Mouse (Mus musculus) CH12.LX (cell line): ENCODE measurements at regions not wholly inside any gene's neighbourhood (a gene's known extent, or its start where the extent isn't known, plus 50 kb on each side); places are given as distances from the start of the nearest gene placed in this dataset.

ENCODE experiments used
- DNase-seq: peaks from one replicate; pipeline ENCODE4 v3.0.0-alpha.2; 2013; ENCODE audit errors: extremely low read depth
- H3K27ac ChIP-seq: 2 replicates; pipeline ENCODE4 v1.5.1; 2012; ENCODE audit warnings: low read depth, mild to moderate bottlenecking, control low read depth, moderate library complexity; ENCODE audit not compliant: insufficient read depth
- H3K27me3 ChIP-seq: replicated peaks from 2 replicates; pipeline ENCODE3; 2012; ENCODE audit warnings: inconsistent platforms
- H3K36me3 ChIP-seq, 2 experiments: replicated peaks in 1 of 2; 2 replicates each; pipeline versions ENCODE3 to v1.6.1; 2012; ENCODE audit warnings: inconsistent platforms in 1 of 2, low read length in 1 of 2, mild to moderate bottlenecking in 1 of 2, mixed read lengths in 1 of 2, moderate library complexity in 1 of 2; ENCODE audit not compliant: control insufficient read depth in 1 of 2, insufficient read depth in 1 of 2
- H3K4me1 ChIP-seq, 2 experiments: 2 replicates each; pipeline ENCODE4 v1.6.1; 2012; ENCODE audit warnings: inconsistent platforms in 1 of 2, moderate library complexity in 1 of 2; ENCODE audit not compliant: insufficient read depth in 2 of 2, control insufficient read depth in 1 of 2
- H3K4me2 ChIP-seq: 2 replicates; pipeline ENCODE4 v1.6.1; 2012; ENCODE audit warnings: low read depth, mild to moderate bottlenecking, control low read depth; ENCODE audit not compliant: poor library complexity, insufficient read depth, severe bottlenecking
- H3K4me3 ChIP-seq, 3 experiments: fragments of 150-350 bp in 1 of 3; sonication (generic) in 1 of 3; replicated peaks in 1 of 3; 2 replicates each; pipeline versions ENCODE3 to v1.5.1; 2011 to 2012; ENCODE audit warnings: low read depth in 2 of 3, low read length in 2 of 3, mild to moderate bottlenecking in 2 of 3, moderate library complexity in 2 of 3, control low read depth in 1 of 3, improper control_type of control experiment in 1 of 3, inconsistent platforms in 1 of 3, mixed read lengths in 1 of 3; ENCODE audit not compliant: poor library complexity in 1 of 3
- H3K79me2 ChIP-seq: replicated peaks from 2 replicates; pipeline ENCODE4 v1.6.1; 2012; ENCODE audit warnings: mild to moderate bottlenecking, moderate library complexity; ENCODE audit not compliant: control insufficient read depth, poor library complexity, insufficient read depth, severe bottlenecking; ENCODE audit errors: extremely low read depth
- H3K9ac ChIP-seq: 2 replicates; pipeline ENCODE4 v1.6.1; 2012; ENCODE audit warnings: low read depth, mild to moderate bottlenecking, control low read depth, moderate library complexity; ENCODE audit not compliant: insufficient read depth
- H3K9me3 ChIP-seq: replicated peaks from 2 replicates; pipeline ENCODE3; 2012; ENCODE audit warnings: low read length, inconsistent platforms, mixed read lengths
- BHLHE40 ChIP-seq: IDR thresholded peaks from 2 replicates; pipeline ENCODE4 v1.6.1; 2011; ENCODE audit warnings: mild to moderate bottlenecking, low read depth, low read length, improper control_type of control experiment
- CHD1 ChIP-seq: IDR thresholded peaks from 2 replicates; pipeline ENCODE4 v1.6.1; 2012; ENCODE audit warnings: low read depth, low read length, improper control_type of control experiment, inconsistent platforms
- E2F4 ChIP-seq: IDR thresholded peaks from 2 replicates; pipeline ENCODE4 v1.6.1; 2011; ENCODE audit warnings: low read depth, low read length, improper control_type of control experiment; ENCODE audit not compliant: insufficient replicate concordance
- EP300 ChIP-seq: IDR thresholded peaks from 2 replicates; pipeline ENCODE4 v1.6.1; 2011; ENCODE audit warnings: low read length, improper control_type of control experiment
- ETS1 ChIP-seq: conservative IDR thresholded peaks from 2 replicates; pipeline ENCODE4 v1.6.1; 2012; ENCODE audit warnings: low read depth, mild to moderate bottlenecking, inconsistent platforms, low read length, improper control_type of control experiment, moderate library complexity
- GABPA ChIP-seq: IDR thresholded peaks from 2 replicates; pipeline ENCODE4 v1.6.1; 2012; ENCODE audit warnings: low read depth, low read length, improper control_type of control experiment, inconsistent platforms; ENCODE audit not compliant: insufficient replicate concordance
- HCFC1 ChIP-seq: IDR thresholded peaks from 2 replicates; pipeline ENCODE4 v1.6.1; 2012; ENCODE audit warnings: low read depth, mild to moderate bottlenecking, inconsistent platforms, low read length, improper control_type of control experiment
- JUN ChIP-seq: IDR thresholded peaks from 2 replicates; pipeline ENCODE4 v1.6.1; 2011; ENCODE audit warnings: low read depth, mild to moderate bottlenecking, low read length, improper control_type of control experiment, moderate library complexity; ENCODE audit not compliant: insufficient read depth
- KAT2A ChIP-seq: IDR thresholded peaks from 2 replicates; pipeline ENCODE4 v1.6.1; 2012; ENCODE audit warnings: low read length, improper control_type of control experiment, inconsistent platforms; ENCODE audit not compliant: insufficient replicate concordance
- MAFK ChIP-seq: IDR thresholded peaks from 2 replicates; pipeline ENCODE4 v1.6.1; 2011; ENCODE audit warnings: low read length, improper control_type of control experiment; ENCODE audit not compliant: insufficient replicate concordance
- MAX ChIP-seq: IDR thresholded peaks from 2 replicates; pipeline ENCODE4 v1.6.1; 2011; ENCODE audit warnings: low read length, improper control_type of control experiment
- MAZ ChIP-seq: IDR thresholded peaks from 2 replicates; pipeline ENCODE4 v1.6.1; 2012; ENCODE audit warnings: low read depth, mild to moderate bottlenecking, inconsistent platforms, low read length, improper control_type of control experiment, moderate library complexity
- MEF2A ChIP-seq: IDR thresholded peaks from 2 replicates; pipeline ENCODE4 v1.6.1; 2014; ENCODE audit warnings: low read depth, mild to moderate bottlenecking, inconsistent platforms, low read length, improper control_type of control experiment, borderline replicate concordance
- MXI1 ChIP-seq: IDR thresholded peaks from 2 replicates; pipeline ENCODE4 v1.6.1; 2011; ENCODE audit warnings: mild to moderate bottlenecking, low read depth, low read length, improper control_type of control experiment
- MYC ChIP-seq: IDR thresholded peaks from 2 replicates; pipeline ENCODE4 v1.6.1; 2011; ENCODE audit warnings: low read depth, mild to moderate bottlenecking, improper control_type of control experiment, low read length
- NELFE ChIP-seq: IDR thresholded peaks from 2 replicates; pipeline ENCODE4 v1.6.1; 2011; ENCODE audit warnings: low read depth, low read length, improper control_type of control experiment
- NRF1 ChIP-seq: IDR thresholded peaks from 2 replicates; pipeline ENCODE4 v1.6.1; 2014; ENCODE audit warnings: low read depth, mild to moderate bottlenecking, inconsistent platforms, low read length, improper control_type of control experiment, moderate library complexity
- PAX5 ChIP-seq: IDR thresholded peaks from 2 replicates; pipeline ENCODE4 v1.6.1; 2012; ENCODE audit warnings: low read length, inconsistent platforms, mixed read lengths
- POLR2A ChIP-seq: IDR thresholded peaks from 2 replicates; pipeline ENCODE4 v1.6.1; 2011; ENCODE audit warnings: low read depth, mild to moderate bottlenecking, improper control_type of control experiment, low read length
- SMC3 ChIP-seq: IDR thresholded peaks from 2 replicates; pipeline ENCODE4 v1.6.1; 2011; ENCODE audit warnings: low read depth, low read length, improper control_type of control experiment
- TBP ChIP-seq: conservative IDR thresholded peaks from 2 replicates; pipeline ENCODE4 v1.6.1; 2011; ENCODE audit warnings: low read depth, low read length, improper control_type of control experiment
- USF1 ChIP-seq: IDR thresholded peaks from 2 replicates; pipeline ENCODE4 v1.6.1; 2014; ENCODE audit warnings: low read depth, mild to moderate bottlenecking, inconsistent platforms, low read length, improper control_type of control experiment
- USF2 ChIP-seq: conservative IDR thresholded peaks from 2 replicates; pipeline ENCODE4 v1.6.1; 2011; ENCODE audit warnings: low read depth, low read length, improper control_type of control experiment
- ZC3H11A ChIP-seq: IDR thresholded peaks from 2 replicates; pipeline ENCODE4 v1.6.1; 2012; ENCODE audit warnings: low read depth, mild to moderate bottlenecking, inconsistent platforms, low read length, improper control_type of control experiment
- ZNF384 ChIP-seq: IDR thresholded peaks from 2 replicates; pipeline ENCODE4 v1.6.1; 2012; ENCODE audit warnings: low read depth, low read length, improper control_type of control experiment, inconsistent platforms
- dilution Hi-C: fragments of 300-500 bp; cut with MboI; formaldehyde crosslinking; loops from 2 replicates; pipeline ENCODE4 v1.14.3; 2020; ENCODE audit warnings: low sequenced_read_pairs; ENCODE audit not compliant: extremely low pct_unique_long_range_greater_than_20kb, extremely low pct_ligation_motif_present
- in situ Hi-C: fragments of 300-500 bp; cut with MboI; formaldehyde crosslinking; loops from 3 replicates; pipeline ENCODE4 v1.14.3; 2019; ENCODE audit warnings: low sequenced_read_pairs, low pct_ligation_motif_present, low pct_unique_long_range_greater_than_20kb, mixed read lengths

DNA sequence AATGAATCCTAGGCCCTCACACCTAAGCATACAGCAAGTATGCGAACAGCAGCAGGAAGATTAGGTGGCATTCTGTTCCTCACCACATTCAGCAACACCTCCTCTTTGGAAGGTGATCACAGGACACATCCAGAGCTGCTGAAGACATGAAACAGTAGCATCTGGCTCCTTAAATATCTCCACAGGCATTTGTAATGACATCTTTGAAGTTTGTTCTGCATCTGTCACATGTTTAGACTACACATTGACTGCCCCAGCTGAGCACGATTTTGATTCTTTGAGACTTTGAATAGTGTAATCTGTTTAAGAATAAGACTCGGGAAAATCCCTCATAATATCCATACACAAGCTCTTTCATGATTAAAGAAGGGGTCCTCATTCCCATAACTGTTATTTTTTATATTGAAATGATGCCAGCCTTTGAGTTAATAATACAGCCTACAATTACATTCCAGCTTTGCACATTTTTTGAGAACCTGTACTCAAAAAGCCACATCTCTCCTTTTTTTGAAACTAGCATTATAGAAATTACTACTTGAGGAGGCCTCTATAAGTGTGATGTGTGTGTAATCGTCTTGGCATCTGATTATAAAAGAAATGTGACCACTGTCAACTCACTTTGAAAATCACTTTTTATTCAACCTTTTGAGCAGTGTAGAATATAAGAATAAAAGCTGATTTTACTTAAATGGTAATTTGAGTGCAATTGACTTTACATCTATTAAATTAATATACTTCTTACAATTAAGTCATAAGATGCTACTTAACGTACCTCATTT, 647.7 kb upstream of the Arrdc3 start:
- no peak for DNase-seq
- Histone ChIP-seq H3K36me3 (no peaks in the 10 kb centered on the region), H3K4me3 (no peak overlapping the region), H3K4me1 (no peaks in the 10 kb centered on the region), H3K4me2 (no peak overlapping the region), H3K27ac (no peak overlapping the region), H3K27me3 (no peaks in the 10 kb centered on the region), H3K9ac (no peak overlapping the region), H3K9me3 (no peaks in the 10 kb centered on the region), H3K79me2 (no peaks in the 10 kb centered on the region)
- dilution Hi-C loops = no loop called here
- in situ Hi-C loops = no loop called here
- TF ChIP-seq ZC3H11A = no peak
- TF ChIP-seq USF1 = no peak
- no peak for TF ChIP-seq JUN
- no peak for TF ChIP-seq ETS1
- no peak for TF ChIP-seq EP300
- no peak for TF ChIP-seq ZNF384
- no peak for TF ChIP-seq MEF2A
- TF ChIP-seq MAFK = no peak
- no peak for TF ChIP-seq PAX5
- TF ChIP-seq SMC3 = no peak
- TF ChIP-seq, all 38 proteins: peak for 0

GRCm38 (mm10) chr13:80262826-80263225, 620.4 kb upstream of the Arrdc3 start:
- Histone ChIP-seq H3K4me2 (no peak overlapping the region), H3K4me3 (no peak overlapping the region), H3K9me3 (peaks cover 26% of the 10 kb centered on the region), H3K27ac (no peak overlapping the region), H3K27me3 (no peaks in the 10 kb centered on the region), H3K36me3 (no peaks in the 10 kb centered on the region), H3K9ac (no peak overlapping the region), H3K79me2 (no peaks in the 10 kb centered on the region), H3K4me1 (no peaks in the 10 kb centered on the region)
- in situ Hi-C loops (no loop called here), dilution Hi-C loops (no loop called here)
- TF ChIP-seq ETS1 = no peak
- TF ChIP-seq TBP = no peak
- no peak for TF ChIP-seq KAT2A
- no peak for TF ChIP-seq CHD1
- TF ChIP-seq HCFC1 = no peak
- TF ChIP-seq POLR2A = no peak
- no peak for TF ChIP-seq SMC3
- TF ChIP-seq ZNF384 = no peak
- TF ChIP-seq BHLHE40 = no peak
- no peak for TF ChIP-seq MYC
- TF ChIP-seq GABPA = no peak
- no peak for TF ChIP-seq MAFK
- no peak for TF ChIP-seq NRF1
- no peak for TF ChIP-seq NELFE
- TF ChIP-seq USF2 = no peak
- no peak for TF ChIP-seq PAX5
- TF ChIP-seq MXI1 = no peak
- TF ChIP-seq E2F4 = no peak
- TF ChIP-seq MAX = no peak
- TF ChIP-seq MAZ = no peak
- no peak for DNase-seq
